Mouse (Mus musculus) erythroblast, adult 5-6 weeks (primary cell): Measurements from ENCODE around the gene Col6a4. TPM values are rescaled to one million over a fixed set of nuclear protein-coding genes. Genes with fewer than 3 reads are reported as not detected.

Experiments
- ATAC-seq: replicated peaks from 2 replicates; pipeline ENCODE4 v1.8.0; 2016; ENCODE audit warnings: moderate number of reproducible peaks, mild to moderate bottlenecking, moderate TSS enrichment, inconsistent platforms; ENCODE audit not compliant: poor library complexity, low FRiP score, severe bottlenecking
- total RNA-seq, 2 experiments: library from RNA; stranded (forward) in 1 of 2; stranded (reverse) in 1 of 2; fragments of 150-400 nt in 1 of 2; fragments of 200-764, 138-1000 nt in 1 of 2; gene quantifications; 2 replicates each; pipeline versions ENCODE4 v1.2.3 to v1.2.4; 2015 to 2017; ENCODE audit warnings: low replicate concordance in 2 of 2

The Col6a4 gene
- total RNA-seq (2015; ENCODE audit: low replicate concordance) (not detected in 2 replicates), total RNA-seq (2017; ENCODE audit: low replicate concordance) (not detected in 2 replicates)

DNA sequence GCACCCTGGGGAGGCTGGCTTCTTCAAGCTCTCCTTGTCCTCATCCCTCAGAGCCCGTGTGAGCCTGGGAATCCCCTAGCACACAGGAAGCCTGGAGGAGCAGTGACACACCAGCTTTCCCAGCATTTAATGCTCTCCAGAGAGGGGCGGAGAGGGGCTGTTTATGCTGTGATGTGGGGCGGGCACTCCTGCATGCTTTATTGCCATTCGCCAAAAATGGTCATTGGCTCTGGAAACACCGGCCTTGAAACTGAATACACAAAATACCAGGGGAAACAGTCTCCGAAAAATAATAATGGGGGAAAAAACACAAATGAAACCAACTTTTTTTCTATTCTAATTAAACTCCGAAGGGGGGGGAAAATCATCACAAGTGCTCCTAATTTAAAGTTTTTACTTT, at the start of gene Col6a4:
TSS of gene Col6a4 (minus strand) at position 101 of the 400 bp plus-strand sequence.
- ATAC-seq = no peak

DNA sequence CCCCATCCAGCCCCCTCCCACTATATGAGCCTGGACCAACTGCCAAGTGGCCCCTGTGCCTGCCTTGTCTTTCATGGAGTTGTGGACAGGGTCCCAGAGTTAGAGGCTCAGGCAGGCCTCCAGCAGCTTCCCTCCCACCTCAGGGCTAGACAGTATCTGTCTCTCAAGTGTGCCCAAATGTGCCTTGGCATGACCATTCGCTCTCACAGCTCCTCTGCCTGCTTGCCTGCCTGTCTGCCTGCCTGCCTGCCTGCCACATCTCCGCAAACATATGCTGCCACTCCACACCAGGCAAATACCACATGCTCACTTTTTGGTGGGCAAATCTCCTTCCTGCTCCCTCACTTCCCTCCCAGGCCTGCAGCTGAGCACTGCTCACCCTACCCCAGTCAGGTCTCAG, 49.0 kb upstream of the Col6a4 start:
- no peak for ATAC-seq

DNA sequence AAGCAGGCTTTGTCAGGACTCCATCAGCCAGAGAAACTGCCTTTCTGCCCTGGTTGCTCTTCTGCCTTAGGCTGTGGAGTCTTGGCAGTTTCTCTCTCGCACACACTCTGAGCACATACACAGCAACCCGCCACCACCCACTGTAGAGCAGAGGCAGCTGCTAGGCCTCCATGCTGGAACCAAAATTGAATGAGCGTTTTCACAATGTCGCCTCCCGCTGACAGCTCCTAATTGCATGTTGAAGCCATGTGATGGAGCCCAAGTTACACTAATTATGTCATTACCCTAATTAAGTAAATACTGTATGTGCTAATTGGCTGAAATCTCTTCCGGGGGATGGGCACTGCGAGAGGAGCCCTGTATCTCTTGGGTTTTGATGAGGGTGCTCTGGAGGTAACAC, 47.6 kb upstream of the Col6a4 start:
- ATAC-seq = no peak

DNA sequence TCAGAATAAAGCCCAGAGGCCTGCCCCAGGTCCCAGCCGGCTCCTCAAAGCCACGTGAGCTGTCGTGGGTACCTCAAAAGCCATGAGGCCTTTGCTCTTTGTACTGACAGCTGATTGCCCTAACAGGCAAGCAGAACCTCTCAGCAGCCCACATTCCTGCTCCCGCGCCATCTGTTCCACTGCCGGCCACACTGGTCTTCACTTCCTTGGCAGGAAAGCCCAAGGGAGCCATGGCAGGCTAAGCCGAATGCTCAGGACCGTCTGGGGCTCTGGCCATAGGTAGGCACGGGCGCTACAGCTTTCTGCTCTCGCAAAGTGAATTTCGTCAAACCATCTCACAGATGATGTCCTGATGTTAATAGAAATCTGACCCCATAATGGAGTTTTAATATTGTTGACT, 45.4 kb upstream of the Col6a4 start:
- no peak for ATAC-seq

DNA sequence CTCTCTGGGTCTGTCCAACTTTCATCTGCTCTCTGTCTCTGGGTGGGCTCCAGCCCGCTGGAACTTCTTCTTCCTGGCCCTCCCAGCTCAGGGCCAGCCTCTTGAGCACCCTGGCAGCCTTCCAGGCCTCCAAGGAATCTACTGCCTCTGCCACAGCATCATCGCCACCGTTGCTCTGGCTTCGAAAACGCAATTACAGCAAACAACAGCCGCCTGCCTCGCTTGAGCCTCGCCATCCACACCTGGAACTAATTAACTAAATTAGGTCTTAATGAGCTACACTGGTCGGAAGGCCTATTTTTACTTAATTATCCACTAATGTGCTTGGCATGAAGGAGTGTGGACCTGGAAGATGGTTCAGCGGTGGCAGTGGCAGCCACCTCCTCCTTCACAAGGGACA, 43.2 kb upstream of the Col6a4 start:
- no peak for ATAC-seq

DNA sequence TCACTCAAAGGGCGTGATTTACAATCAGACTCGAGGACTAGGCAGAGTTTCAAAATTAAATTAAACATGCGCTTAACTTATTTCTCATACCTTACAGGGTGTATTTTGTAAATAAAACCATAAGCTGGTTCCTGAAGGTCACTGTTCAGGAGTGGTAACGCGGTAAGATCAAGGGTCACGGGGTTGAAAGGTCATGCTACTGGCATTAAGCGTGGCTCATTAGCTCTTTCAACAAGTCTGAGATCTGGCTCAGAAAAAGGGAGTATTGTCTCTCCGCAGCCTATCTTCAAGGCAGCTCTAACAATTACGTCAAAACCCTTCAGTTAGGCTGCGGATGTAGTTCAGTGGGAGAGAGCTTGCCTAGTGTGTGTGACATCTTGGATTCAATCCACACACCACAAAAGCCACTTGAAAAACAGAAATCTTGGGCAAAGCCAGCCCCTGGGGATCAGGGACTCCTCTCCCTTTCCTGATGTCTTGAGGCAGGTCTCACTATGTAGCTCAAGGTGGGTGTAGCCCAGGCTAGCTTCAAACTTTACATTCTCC, 41.2 kb upstream of the Col6a4 start:
- ATAC-seq = no peak

DNA sequence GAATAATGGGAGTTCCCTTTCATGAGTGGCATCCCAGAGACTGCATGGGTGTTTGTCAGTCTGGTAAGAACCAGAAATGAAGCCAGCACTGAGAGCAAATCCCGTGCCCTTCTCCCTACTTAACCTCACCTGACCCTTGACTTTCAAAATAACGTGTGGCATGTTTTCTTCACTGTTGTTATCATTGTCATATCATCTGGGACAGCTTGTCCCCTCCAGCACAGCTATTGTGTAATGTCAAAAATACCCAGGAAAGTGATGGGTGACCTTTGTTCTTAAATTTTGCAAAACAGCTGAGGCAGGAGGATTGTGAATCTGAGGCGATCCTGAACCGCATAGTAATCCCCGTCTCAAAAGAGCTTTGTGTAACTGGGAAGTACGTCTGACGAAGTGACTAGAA, 33.7 kb upstream of the Col6a4 start:
- no peak for ATAC-seq

DNA sequence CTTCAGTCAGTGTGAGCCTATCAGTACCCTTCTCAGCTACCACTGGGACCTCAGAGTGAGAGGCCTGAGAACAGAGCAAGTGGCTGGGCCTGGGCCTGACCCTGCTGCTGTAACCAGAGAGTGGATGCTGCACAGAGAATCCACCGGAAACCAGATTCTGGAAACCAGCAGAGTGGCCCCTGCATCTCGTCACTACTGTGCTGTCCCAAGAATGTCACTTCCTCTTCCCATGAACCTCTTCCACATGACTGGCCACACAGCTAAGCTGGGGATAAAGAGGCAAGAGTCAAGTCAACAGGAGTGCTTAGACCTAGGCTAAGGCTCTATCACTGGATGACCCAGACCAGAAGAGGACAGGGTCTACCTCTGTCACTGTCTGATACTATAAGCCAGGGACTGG, 32.5 kb upstream of the Col6a4 start:
- ATAC-seq = no peak

DNA sequence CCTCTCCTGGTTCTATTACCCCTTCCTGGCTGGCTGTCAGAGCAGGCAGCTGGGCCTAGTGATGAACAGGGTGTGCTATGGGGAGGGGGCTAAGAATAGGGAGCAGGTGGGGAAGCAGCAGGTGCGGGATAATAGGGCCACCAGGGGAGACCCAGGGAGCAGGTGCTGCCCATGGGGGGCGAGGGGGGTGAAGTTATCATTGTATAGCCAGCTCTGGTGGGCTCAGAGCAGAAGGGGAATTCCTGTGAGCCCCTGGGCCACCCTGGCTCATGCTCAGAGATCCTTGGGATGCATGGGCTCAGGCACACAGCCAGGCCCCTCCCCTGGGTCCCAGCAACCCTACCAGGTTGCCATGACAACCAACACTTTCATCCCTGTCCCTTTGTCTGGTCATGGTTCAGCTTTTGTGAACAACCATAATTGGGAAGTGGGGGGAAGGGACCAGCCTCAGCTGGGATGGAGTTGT, 30.2 kb upstream of the Col6a4 start:
- no peak for ATAC-seq

DNA sequence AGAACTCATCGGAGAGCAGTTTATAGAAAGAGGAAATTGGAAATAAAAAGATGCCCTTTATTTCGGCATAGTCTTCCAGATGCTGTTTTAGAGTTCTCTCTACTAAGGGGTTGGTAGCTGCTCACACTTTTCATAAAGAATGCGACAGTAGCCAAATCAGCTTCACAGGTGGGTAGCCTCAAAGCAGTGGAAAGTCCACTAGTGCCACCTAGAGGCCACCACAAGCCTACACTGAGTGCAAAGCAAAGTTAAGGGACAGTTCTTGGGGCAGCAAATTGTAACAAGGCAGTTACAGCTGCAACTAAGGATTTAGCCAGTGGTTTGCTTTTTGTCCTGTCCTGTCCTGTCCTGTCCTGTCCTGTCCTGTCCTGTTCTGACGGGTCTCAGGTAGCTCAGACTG, 27.0 kb upstream of the Col6a4 start:
- ATAC-seq = no peak

DNA sequence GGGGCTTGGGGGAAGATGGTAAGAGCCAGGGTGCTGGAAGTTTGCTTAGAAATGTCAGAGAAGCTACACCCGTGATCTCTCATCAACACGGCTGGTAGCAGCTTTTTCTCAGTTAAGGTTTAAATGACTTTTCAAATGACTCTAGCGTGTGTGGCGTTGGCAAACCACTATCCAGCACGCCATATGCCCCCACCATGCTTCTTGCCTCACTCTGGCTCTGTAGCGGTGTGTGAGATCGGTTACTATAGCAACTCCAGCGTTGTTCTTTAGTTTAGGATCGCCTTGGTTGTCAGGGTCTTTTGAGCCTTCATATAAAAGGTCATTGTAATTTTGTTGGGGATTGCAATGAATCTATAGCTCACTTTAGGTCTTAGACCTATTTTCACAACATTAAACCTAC, 22.5 kb upstream of the Col6a4 start:
- no peak for ATAC-seq

DNA sequence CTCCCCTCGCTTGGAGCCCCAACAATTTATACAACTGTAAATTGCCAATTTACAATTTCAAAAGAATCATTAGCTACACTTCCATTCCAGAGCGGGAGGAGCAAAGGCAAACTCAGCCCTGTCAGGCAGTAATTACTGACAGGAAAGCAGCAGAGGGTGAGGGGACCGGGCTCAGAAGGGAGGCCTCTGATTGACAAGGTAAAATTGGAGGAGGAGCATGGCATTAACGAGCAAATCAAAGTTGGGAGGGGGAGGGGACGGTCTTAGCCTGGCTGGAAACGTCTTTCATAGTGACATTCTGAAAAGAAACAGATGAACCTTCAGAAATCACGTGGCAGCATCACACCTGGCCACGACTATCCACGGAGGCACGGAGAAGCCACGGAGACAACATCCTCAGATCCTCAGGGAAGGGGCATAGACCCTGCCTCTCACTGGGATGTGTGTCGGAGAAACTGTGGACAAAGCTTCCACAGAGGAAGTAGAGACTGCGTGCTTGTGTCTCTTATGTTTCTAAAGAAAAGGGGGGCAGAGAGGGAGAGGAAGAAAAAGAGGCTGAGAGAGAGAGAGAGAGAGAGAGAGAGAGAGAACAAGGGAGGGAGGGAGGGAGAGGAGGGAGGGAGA, 19.3 kb upstream of the Col6a4 start:
- no peak for ATAC-seq

DNA sequence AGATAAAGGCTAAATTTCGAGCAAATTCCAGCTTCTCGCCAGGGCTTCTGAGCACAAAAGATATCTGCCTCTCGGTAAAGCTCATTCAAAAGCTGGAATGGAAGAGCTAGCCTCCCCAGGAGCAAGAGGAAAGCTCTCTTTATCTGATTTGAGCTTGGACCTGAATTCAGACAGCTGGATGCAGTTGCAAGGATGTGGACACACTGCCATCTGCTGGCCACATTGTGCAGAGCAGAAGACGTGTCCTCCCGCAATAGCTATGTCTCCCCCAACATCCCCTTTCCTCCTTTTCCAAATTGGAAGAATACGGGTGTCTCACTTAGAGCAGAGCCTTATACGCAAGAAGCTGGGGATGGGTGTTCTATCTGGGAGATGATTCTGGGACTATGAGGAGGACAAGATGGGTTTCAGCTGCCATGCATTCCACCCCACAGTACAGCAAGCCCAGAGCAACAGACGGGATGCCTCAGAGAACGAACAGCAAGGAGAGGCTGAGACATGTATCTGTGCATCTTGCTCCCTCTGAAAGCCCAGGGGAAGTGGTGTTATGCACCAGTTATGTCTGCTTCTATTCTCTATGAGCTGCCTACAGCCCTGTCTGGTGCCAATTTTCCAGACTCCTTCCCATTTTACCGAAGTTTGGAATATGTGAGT, 16.3 kb upstream of the Col6a4 start:
- no peak for ATAC-seq

DNA sequence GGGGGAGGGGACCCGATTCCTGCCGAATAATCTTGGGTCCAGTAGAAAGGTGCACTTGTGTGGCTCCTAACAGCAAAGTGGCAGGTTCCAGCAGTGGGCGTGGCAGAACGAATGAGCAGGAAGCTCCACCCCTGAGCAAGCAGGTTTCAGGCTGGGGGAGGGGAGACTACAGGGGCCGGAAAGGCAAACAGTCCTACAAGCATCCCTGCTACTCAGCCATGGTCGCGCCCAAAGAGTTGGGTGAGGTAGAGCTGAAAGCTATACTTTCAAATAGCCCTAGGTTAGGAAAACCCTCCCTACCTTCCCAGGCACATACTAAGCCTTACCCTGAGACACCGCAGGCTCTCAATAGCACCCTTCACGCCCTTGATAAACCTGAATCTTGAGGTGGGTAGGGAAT, 9.7 kb upstream of the Col6a4 start:
- no peak for ATAC-seq

DNA sequence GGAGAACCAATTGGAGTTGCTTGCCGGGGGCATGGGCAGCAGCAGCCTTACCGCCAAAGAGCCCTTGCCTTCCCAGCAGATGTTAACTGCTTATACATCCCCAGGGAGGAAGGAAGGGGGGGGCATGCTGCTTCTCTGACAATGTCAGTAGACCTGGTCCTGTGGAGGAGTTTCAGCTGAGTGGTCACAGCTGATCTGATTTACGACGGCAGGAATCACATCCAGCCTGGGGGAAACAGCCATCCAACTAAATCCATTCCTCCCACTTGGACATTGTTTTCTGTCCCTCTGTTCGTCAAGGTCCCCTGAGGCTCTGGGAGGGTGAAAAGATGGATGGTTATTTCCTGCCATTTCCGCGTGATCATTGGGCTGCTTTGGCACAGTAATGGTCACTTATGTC, 7.8 kb upstream of the Col6a4 start:
- ATAC-seq = no peak

DNA sequence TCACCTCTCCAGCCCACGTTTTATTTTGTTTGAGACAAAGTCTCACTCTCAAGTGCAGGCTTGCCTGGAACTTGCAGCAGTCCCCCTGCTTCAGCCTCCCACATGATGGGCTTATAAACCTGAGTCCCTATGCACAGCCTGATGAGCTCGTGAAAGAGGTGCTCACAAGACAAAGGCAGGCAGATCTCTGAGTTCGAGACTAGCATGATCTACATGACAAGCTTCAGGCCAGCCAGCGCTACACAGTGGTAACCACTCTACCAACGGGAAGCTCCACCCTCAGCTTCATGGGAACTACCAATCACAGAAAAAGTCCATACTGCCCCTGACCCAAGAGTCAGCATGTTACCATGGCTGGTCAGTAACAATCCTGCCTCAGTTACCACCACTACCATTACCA, 4.6 kb upstream of the Col6a4 start:
- ATAC-seq = no peak

DNA sequence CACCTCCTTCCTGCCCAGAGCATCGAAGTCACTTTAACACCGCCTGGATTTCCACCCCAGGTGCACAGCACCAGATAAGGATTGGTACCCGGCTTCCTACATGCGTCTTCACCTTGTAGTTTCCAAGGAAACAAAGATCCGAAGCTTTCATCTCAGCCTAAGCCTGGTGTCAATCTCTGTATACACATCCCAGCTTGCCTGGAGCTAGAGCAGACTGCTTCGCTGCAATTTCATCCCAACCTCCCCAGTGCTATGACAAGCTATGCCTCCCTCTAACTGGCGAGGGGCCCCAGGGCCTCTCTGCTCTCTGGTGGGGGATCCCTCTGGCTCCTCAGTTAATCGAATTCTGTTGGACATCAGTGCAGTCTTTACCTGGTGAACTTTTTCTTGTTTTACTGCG, 3.7 kb upstream of the Col6a4 start:
- ATAC-seq = no peak

DNA sequence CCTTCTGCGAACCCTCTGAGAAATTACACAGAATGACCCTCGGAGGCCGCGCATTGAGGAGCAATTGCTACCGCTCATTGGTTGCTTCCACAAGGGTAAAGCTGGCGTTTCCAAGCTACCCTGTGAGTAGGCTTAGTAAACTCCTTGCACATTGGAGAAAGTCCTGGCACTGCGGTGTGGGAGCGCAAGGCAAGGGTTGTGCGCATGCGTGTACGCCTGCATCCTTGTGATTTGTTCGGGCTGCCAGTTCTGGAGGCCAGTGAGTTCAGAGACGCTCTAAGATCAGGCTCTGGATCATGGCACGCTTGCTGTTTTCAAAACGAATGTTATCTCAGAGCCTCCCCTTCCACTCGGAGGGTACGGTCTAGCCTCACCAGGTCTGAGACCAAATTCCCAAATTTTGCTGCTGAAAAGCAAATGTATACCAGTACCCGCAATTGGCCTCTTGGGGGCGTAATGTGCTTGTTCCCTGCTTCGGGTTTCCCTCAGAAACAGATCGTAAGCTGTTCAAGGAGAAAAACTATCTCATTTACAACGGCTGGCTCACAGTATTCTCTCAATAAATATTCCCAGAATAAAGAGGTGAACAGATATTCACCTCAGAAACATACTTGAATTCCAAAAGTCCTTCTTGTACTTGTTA, 2.9 kb upstream of the Col6a4 start:
- ATAC-seq = no peak

DNA sequence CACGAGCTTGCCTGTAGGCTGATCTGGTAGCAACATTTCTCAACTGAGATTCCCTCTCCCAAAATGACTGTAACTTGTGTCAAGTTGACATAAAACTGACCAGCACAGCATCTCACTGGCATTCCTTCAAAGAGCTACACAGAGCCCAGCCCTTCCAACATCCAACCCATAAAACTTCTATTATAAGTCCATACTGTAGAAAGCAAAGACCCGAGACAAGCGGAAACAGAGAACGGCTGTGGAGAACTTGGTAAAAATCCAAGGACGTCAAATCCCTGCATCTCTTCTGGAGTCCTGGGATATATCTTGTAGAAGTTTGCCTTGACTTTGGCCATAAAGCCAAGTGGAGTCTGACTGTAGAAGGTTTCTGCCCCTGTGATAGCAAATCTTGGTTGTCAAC, 15.1 kb downstream of the Col6a4 start:
- no peak for ATAC-seq

DNA sequence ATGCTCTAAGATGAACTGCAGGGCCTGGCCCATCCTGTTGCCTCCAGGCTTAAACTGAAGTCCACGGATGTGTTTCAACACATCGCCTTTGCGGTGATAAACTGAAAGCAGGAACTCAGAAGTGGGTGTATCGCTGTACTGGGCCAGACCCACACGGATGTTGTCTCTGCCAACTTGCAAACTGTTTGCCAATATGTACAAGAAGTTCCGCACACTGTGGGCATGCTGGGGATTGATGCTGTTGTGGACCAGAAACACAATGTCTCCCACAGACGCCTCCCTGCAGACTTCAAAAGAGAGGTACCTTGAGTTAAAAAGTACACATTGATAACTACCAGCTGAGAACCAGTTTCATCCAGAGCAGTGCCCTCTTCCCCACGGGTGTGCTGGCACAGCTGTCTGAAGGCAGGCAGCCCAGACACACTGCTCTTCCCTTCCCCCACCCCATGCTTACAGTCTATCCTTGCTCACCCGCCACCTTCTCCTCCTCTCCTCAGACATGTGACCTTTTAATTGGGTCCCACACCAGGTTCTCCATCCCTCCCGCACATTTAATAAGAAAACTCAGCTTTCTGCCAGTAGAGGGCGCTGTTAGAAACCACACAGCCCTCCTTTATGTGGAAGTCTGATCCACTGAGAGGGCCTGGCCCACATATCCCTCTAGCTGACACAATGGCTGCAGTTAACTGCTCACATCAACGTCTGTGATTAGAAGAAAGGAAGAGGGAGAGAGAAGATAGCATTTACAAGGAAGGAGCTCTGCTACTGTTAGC, 16.1 kb downstream of the Col6a4 start:
- ATAC-seq = no peak; the same call in 1 of the 2 replicates
